Mouse (Mus musculus): ENCODE data around the gene Tasp1. TPM values are rescaled to one million over a fixed set of nuclear protein-coding genes. Genes with fewer than 3 reads are reported as not detected.
"Not testable (repeated sequence)": the region's sequence is repeated elsewhere in the genome, so short reads cannot be mapped to it uniquely, and the experiment has no call there.

Gene Tasp1
- total and polyA plus RNA-seq, 2 experiments: 2.1 to 13.3 TPM

DNA sequence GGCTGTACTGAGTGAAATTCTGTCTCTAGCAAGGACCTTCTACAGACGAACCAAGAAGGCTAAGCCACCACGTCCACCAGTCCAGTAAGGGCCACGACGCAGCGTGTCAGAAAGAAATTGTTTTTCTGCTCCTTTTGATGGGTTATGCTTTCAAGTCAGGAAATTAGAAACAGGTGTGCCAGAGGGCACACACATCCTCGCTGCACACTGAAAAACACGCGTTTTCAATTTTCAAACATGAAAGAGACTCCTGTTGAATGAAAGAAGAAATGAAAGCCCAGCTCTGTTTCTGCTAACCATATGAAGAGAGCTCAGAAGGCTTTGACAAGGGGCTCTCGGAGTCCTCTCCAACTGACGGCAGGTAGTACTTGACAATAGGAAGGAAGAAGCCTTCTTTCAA, 132.0 kb downstream of the Tasp1 start:
- H3K79me2 ChIP-seq (ENCODE audit: control insufficient read depth, insufficient read depth, low read length): no peaks in the 10 kb centered on the region
- H3K27ac ChIP-seq (replicated peaks; ENCODE audit: insufficient read depth, low read depth, low read length): no peak overlapping the region
- H3K9ac ChIP-seq (ENCODE audit: low read depth, low read length): no peak overlapping the region
- 93% methylated on average over 10 of the region's 10 CpGs for WGBS
- peaks cover 2% of the 10 kb centered on the region for H3K36me3 ChIP-seq (ENCODE audit: control insufficient read depth, insufficient read depth, low read length)
- DNase-seq (ENCODE audit: extremely low read depth, low read depth, low spot score): no peak
- no peak for TF ChIP-seq POLR2A (IDR thresholded peaks at IDR 0.05; ENCODE audit: extremely low read depth, insufficient read depth, low read length)
- no peak for TF ChIP-seq CTCF (IDR thresholded peaks at IDR 0.05; ENCODE audit: low read depth, low read length)
- H3K4me1 ChIP-seq (ENCODE audit: control insufficient read depth, insufficient read depth, low read length): no peaks in the 10 kb centered on the region
- H3K4me3 ChIP-seq (ENCODE audit: insufficient read depth, low read depth, low read length): no peak overlapping the region
- H3K27me3 ChIP-seq (ENCODE audit: control insufficient read depth, insufficient read depth, low read length): no peaks in the 10 kb centered on the region

DNA sequence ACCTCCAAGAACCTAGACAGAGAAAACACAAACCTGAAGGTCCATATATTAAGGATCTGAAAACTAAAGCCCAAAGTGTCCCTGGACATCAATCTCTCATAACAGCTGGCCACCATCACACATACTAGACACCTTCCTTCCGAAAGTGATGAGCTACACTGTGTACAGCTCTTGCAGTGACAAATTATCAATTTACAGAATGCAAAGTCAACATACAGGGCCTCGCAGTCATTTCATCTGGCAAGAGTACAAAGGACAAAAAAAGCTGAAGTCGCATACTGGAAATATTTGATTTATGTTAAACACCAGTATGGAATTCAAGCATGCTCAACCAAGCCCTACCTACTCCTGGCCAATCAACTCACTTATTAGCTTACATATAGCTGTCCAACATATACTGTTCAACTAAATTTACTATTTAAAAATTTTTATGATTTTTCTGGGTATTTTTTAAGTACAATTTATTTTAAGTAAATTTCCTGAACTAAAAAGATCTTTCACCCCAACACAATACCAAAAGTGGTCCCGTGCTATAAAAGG, 132.5 kb downstream of the Tasp1 start:
- Histone ChIP-seq H3K27ac (replicated peaks; ENCODE audit: insufficient read depth, low read depth, low read length) (no peak overlapping the region), H3K9ac (ENCODE audit: low read depth, low read length) (no peak overlapping the region), H3K4me3 (ENCODE audit: insufficient read depth, low read depth, low read length) (no peak overlapping the region), H3K27me3 (ENCODE audit: control insufficient read depth, insufficient read depth, low read length) (no peaks in the 10 kb centered on the region), H3K36me3 (ENCODE audit: control insufficient read depth, insufficient read depth, low read length) (peaks cover 2% of the 10 kb centered on the region), H3K79me2 (ENCODE audit: control insufficient read depth, insufficient read depth, low read length) (no peaks in the 10 kb centered on the region), H3K4me1 (ENCODE audit: control insufficient read depth, insufficient read depth, low read length) (no peaks in the 10 kb centered on the region)
- DNase-seq (ENCODE audit: extremely low read depth, low read depth, low spot score): no peak
- no peak for TF ChIP-seq POLR2A (IDR thresholded peaks at IDR 0.05; ENCODE audit: extremely low read depth, insufficient read depth, low read length)
- TF ChIP-seq CTCF (IDR thresholded peaks at IDR 0.05; ENCODE audit: low read depth, low read length): no peak
- 84% methylated on average over 4 of the region's 4 CpGs for WGBS

DNA sequence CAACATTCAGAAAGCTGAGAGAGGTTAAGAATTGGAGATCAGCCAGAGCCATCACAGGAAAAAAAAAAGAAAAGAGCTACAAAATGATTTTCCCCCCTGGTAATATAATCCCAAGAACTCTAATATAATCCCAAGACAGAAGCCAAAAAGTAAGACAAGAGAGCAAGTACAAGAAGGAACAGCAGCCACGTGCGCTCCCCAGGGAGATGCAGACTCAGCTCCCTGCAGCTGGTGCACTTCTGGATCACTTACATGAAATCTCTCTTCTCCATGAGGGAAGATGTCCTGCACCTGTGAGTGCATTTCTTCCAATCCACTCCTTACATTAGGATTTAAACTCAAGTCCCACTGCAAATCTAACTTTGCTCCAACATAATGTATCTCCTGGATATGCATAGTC, 134.4 kb downstream of the Tasp1 start:
- 91% methylated on average over 2 of the region's 2 CpGs for WGBS
- Histone ChIP-seq H3K9ac (ENCODE audit: low read depth, low read length) (no peak overlapping the region), H3K27me3 (ENCODE audit: control insufficient read depth, insufficient read depth, low read length) (no peaks in the 10 kb centered on the region), H3K79me2 (ENCODE audit: control insufficient read depth, insufficient read depth, low read length) (no peaks in the 10 kb centered on the region), H3K4me3 (ENCODE audit: insufficient read depth, low read depth, low read length) (no peak overlapping the region), H3K4me1 (ENCODE audit: control insufficient read depth, insufficient read depth, low read length) (no peaks in the 10 kb centered on the region), H3K36me3 (ENCODE audit: control insufficient read depth, insufficient read depth, low read length) (no peaks in the 10 kb centered on the region; the same call in none of the 2 replicates), H3K27ac (replicated peaks; ENCODE audit: insufficient read depth, low read depth, low read length) (no peak overlapping the region)
- TF ChIP-seq CTCF (IDR thresholded peaks at IDR 0.05; ENCODE audit: low read depth, low read length): no peak
- no peak for TF ChIP-seq POLR2A (IDR thresholded peaks at IDR 0.05; ENCODE audit: extremely low read depth, insufficient read depth, low read length)
- DNase-seq (ENCODE audit: extremely low read depth, low read depth, low spot score): no peak

DNA sequence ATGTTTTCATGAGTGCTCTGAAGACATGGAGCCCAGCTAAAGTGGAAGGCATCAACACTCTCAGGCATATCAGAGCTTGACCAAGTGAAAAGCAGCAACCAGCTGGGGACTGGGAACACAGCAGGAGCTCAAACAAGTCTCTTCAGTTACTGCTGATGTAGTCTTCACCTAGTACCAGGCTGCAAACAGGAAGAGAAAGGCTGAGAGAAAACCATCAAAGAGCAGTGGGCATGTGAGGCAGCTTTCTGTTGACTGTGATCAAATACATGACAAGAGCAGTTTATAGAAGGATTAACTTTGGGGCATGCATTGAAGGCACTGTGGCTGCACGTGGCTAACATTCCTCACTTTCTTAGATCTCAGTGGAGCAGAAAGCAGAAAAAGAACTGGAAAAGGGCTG, 141.7 kb downstream of the Tasp1 start:
- 44% methylated on average over 1 of the region's 1 CpGs for WGBS
- Histone ChIP-seq H3K27ac (replicated peaks; ENCODE audit: insufficient read depth, low read depth, low read length) (no peak overlapping the region), H3K4me3 (ENCODE audit: insufficient read depth, low read depth, low read length) (no peak overlapping the region)

DNA sequence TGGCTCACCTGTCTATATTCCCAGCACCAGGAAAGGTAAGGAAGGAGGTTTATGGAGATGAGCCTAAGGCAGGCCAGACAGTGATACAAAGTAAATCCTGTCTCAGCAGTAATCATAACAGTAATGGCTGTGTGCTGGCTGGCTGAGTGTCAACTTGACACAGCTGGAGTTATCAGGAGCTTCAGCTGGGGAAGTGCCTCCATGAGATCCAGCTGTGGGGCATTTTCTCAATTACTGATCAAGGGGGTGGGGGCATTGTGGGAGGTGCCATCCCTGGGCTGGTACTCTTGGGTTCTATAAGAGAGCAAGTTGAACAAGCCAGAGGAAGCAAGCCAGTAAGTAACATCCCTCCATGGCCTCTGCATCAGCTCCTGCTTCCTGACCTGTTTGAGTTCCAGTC, 145.2 kb downstream of the Tasp1 start:
- H3K79me2 ChIP-seq (ENCODE audit: control insufficient read depth, insufficient read depth, low read length); H3K27ac ChIP-seq (replicated peaks; ENCODE audit: insufficient read depth, low read depth, low read length); DNase-seq (ENCODE audit: extremely low read depth, low read depth, low spot score); H3K4me3 ChIP-seq (ENCODE audit: insufficient read depth, low read depth, low read length); H3K27me3 ChIP-seq (ENCODE audit: control insufficient read depth, insufficient read depth, low read length); H3K4me1 ChIP-seq (ENCODE audit: control insufficient read depth, insufficient read depth, low read length); H3K9ac ChIP-seq (ENCODE audit: low read depth, low read length); H3K36me3 ChIP-seq (ENCODE audit: control insufficient read depth, insufficient read depth, low read length): not testable (repeated sequence)

More for the DNA sequence above, 141.7 kb downstream of the Tasp1 start:
- Histone ChIP-seq H3K79me2 (ENCODE audit: control insufficient read depth, insufficient read depth, low read length) (no peaks in the 10 kb centered on the region), H3K36me3 (ENCODE audit: control insufficient read depth, insufficient read depth, low read length) (peaks cover 5% of the 10 kb centered on the region; the same call in 1 of the 2 replicates), H3K9ac (ENCODE audit: low read depth, low read length) (no peak overlapping the region), H3K27me3 (ENCODE audit: control insufficient read depth, insufficient read depth, low read length) (no peaks in the 10 kb centered on the region), H3K4me1 (ENCODE audit: control insufficient read depth, insufficient read depth, low read length) (peaks cover under 1% of the 10 kb centered on the region; the same call in 1 of the 2 replicates)
- TF ChIP-seq CTCF (IDR thresholded peaks at IDR 0.05; ENCODE audit: low read depth, low read length): no peak
- TF ChIP-seq POLR2A (IDR thresholded peaks at IDR 0.05; ENCODE audit: extremely low read depth, insufficient read depth, low read length): no peak
- no peak for DNase-seq (ENCODE audit: extremely low read depth, low read depth, low spot score)

DNA sequence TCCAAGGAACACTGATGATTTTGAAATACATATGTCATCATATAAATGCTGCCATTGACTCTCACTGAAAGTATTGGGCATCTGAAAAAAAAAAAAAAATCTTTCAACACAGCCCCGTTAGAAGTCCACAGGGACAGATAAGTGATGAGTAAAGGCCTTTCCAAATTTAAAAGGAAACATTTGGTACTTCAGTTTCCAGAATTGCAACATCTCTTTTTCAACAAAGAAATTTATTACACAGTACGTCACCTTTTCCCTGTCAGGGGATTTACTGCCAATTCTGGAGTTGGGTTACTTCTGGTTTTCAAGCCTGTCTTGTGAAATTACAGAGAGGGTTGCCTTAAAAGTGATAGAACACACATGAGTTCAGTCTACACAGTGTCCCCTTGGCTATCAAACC, 146.8 kb downstream of the Tasp1 start:
- no peaks in the 10 kb centered on the region for H3K27me3 ChIP-seq (ENCODE audit: control insufficient read depth, insufficient read depth, low read length)
- WGBS: 20% methylated on average over 2 of the region's 2 CpGs
- H3K36me3 ChIP-seq (ENCODE audit: control insufficient read depth, insufficient read depth, low read length): peaks cover 4% of the 10 kb centered on the region; the same call in 1 of the 2 replicates
- peaks cover 6% of the 10 kb centered on the region; the same call in 1 of the 2 replicates for H3K4me1 ChIP-seq (ENCODE audit: control insufficient read depth, insufficient read depth, low read length)
- TF ChIP-seq POLR2A (IDR thresholded peaks at IDR 0.05; ENCODE audit: extremely low read depth, insufficient read depth, low read length) (no peak), CTCF (IDR thresholded peaks at IDR 0.05; ENCODE audit: low read depth, low read length) (no peak)
- H3K79me2 ChIP-seq (ENCODE audit: control insufficient read depth, insufficient read depth, low read length): no peaks in the 10 kb centered on the region
- no peak overlapping the region for H3K27ac ChIP-seq (replicated peaks; ENCODE audit: insufficient read depth, low read depth, low read length)
- no peak overlapping the region for H3K9ac ChIP-seq (ENCODE audit: low read depth, low read length)
- H3K4me3 ChIP-seq (ENCODE audit: insufficient read depth, low read depth, low read length): no peak overlapping the region
- DNase-seq (ENCODE audit: extremely low read depth, low read depth, low spot score): peak; percentile 64

Measured in liver, adult 2 months (tissue).